Mouse (Mus musculus) activated CD4-positive, CD25-positive, alpha-beta regulatory T cell, adult 4 months (primary cell): ENCODE measurements at regions not wholly inside any gene's neighbourhood (a gene's known extent, or its start where the extent isn't known, plus 50 kb on each side); places are given as distances from the start of the nearest gene placed in this dataset.

ENCODE experiments used
- ATAC-seq: one replicate; pipeline ENCODE4 v1.8.0; 2017

GRCm38 (mm10) chr10:96504340-96504739 lies 112.5 kb upstream of the Btg1 start:
- ATAC-seq, result no peak

- no peak for ATAC-seq
Measured at GRCm38 (mm10) chr10:96515164-96515922, 101.5 kb upstream of the Btg1 start.

- peak; percentile 82 for ATAC-seq
Measured at GRCm38 (mm10) chr10:96515923-96516258, 100.9 kb upstream of the Btg1 start.

GRCm38 (mm10) chr10:96519411-96519810 lies 97.4 kb upstream of the Btg1 start:
- no peak for ATAC-seq

- ATAC-seq, result no peak
Measured at GRCm38 (mm10) chr10:96520995-96521760, 95.6 kb upstream of the Btg1 start.

GRCm38 (mm10) chr10:96523967-96524801 lies 92.6 kb upstream of the Btg1 start:
- ATAC-seq, result no peak

- ATAC-seq, result no peak
Measured at GRCm38 (mm10) chr10:96527864-96528263, 88.9 kb upstream of the Btg1 start.

GRCm38 (mm10) chr10:96534547-96535124 lies 82.2 kb upstream of the Btg1 start:
- no peak for ATAC-seq

GRCm38 (mm10) chr10:96535461-96535860 lies 81.3 kb upstream of the Btg1 start:
- ATAC-seq, result peak; percentile 72

- no peak for ATAC-seq
Measured at GRCm38 (mm10) chr10:96540828-96541227, 76.0 kb upstream of the Btg1 start.

- no peak for ATAC-seq
Measured at GRCm38 (mm10) chr10:96545312-96545711, 71.5 kb upstream of the Btg1 start.

- ATAC-seq, result no peak
Measured at GRCm38 (mm10) chr10:96545761-96546388, 70.9 kb upstream of the Btg1 start.

GRCm38 (mm10) chr10:96549651-96550050 lies 67.2 kb upstream of the Btg1 start:
- ATAC-seq, result no peak

- no peak for ATAC-seq
Measured at GRCm38 (mm10) chr10:96550266-96550665, 66.5 kb upstream of the Btg1 start.

- ATAC-seq, result no peak
Measured at GRCm38 (mm10) chr10:96557336-96557735, 59.5 kb upstream of the Btg1 start.

- ATAC-seq, result no peak
Measured at GRCm38 (mm10) chr10:96565343-96565742, 51.5 kb upstream of the Btg1 start.
